Mouse (Mus musculus) gonadal fat pad, adult 2 months (tissue): ENCODE results near the gene Foxn3. TPM values are rescaled to one million over a fixed set of nuclear protein-coding genes. Genes with fewer than 3 reads are reported as not detected.

Experiments
- DNase-seq: peaks from one replicate; pipeline ENCODE4 v3.0.0-alpha.2; 2012; ENCODE audit warnings: low read depth
- polyA plus RNA-seq: library from polyadenylated mRNA; depleted of rRNA; stranded (reverse); fragments of >200 nt; gene quantifications from 2 replicates; pipeline ENCODE4 v1.2.3, GENCODE M21; 2012

Foxn3 gene
- polyA plus RNA-seq, 1 experiment = 30.5 TPM

GRCm38 (mm10) chr12:99297792-99298191 lies 265.6 kb downstream of the Foxn3 start:
- no peak for DNase-seq

GRCm38 (mm10) chr12:99293532-99293931 lies 269.9 kb downstream of the Foxn3 start:
- no peak for DNase-seq

- no peak for DNase-seq
Measured at GRCm38 (mm10) chr12:99292152-99292551, 271.2 kb downstream of the Foxn3 start.

GRCm38 (mm10) chr12:99287081-99287480 lies 276.3 kb downstream of the Foxn3 start:
- no peak for DNase-seq

GRCm38 (mm10) chr12:99286662-99287061 lies 276.7 kb downstream of the Foxn3 start:
- no peak for DNase-seq

- no peak for DNase-seq
Measured at GRCm38 (mm10) chr12:99285656-99286055, 277.7 kb downstream of the Foxn3 start.

- no peak for DNase-seq
Measured at GRCm38 (mm10) chr12:99285199-99285598, 278.2 kb downstream of the Foxn3 start.

- no peak for DNase-seq
Measured at GRCm38 (mm10) chr12:99284419-99285069, 278.8 kb downstream of the Foxn3 start.

- DNase-seq = no peak
Measured at GRCm38 (mm10) chr12:99280826-99281225, 282.6 kb downstream of the Foxn3 start.

GRCm38 (mm10) chr12:99280291-99280690 lies 283.1 kb downstream of the Foxn3 start:
- no peak for DNase-seq

GRCm38 (mm10) chr12:99279426-99279825 lies 284.0 kb downstream of the Foxn3 start:
- no peak for DNase-seq

- DNase-seq = no peak
Measured at GRCm38 (mm10) chr12:99274589-99274988, 288.8 kb downstream of the Foxn3 start.

- DNase-seq = no peak
Measured at GRCm38 (mm10) chr12:99269396-99269795, 294.0 kb downstream of the Foxn3 start.

- DNase-seq = no peak
Measured at GRCm38 (mm10) chr12:99268954-99269353, 294.4 kb downstream of the Foxn3 start.

GRCm38 (mm10) chr12:99267732-99268131 lies 295.6 kb downstream of the Foxn3 start:
- no peak for DNase-seq

- DNase-seq = no peak
Measured at GRCm38 (mm10) chr12:99266434-99266833, 296.9 kb downstream of the Foxn3 start.

- DNase-seq = no peak
Measured at GRCm38 (mm10) chr12:99265777-99266176, 297.6 kb downstream of the Foxn3 start.

- DNase-seq = no peak
Measured at GRCm38 (mm10) chr12:99264386-99264785, 299.0 kb downstream of the Foxn3 start.

GRCm38 (mm10) chr12:99263592-99264335 lies 299.6 kb downstream of the Foxn3 start:
- no peak for DNase-seq

- DNase-seq = no peak
Measured at GRCm38 (mm10) chr12:99262840-99263239, 300.5 kb downstream of the Foxn3 start.

GRCm38 (mm10) chr12:99262066-99262599 lies 301.2 kb downstream of the Foxn3 start:
- DNase-seq = no peak

- DNase-seq = no peak
Measured at GRCm38 (mm10) chr12:99260171-99260570, 303.2 kb downstream of the Foxn3 start.

GRCm38 (mm10) chr12:99257570-99257969 lies 305.8 kb downstream of the Foxn3 start:
- no peak for DNase-seq
